Mouse (Mus musculus) liver, adult 2 months (tissue): ENCODE measurements around the gene Spef1. TPM values are rescaled to one million over a fixed set of nuclear protein-coding genes. Genes with fewer than 3 reads are reported as not detected.
A peak's percentile ranks its signal among the peaks of the same experiment; 100 is the strongest.

Experiments
- DNase-seq: peaks from one replicate; pipeline ENCODE4 v3.0.0-alpha.2; 2011; ENCODE audit warnings: low read depth, low spot score; ENCODE audit errors: extremely low read depth
- H3K27ac ChIP-seq: fragments of 200-500 bp; replicated peaks from 2 replicates; pipeline ENCODE4 v1.5.1; 2012; ENCODE audit warnings: low read depth, mild to moderate bottlenecking, control low read depth, inconsistent platforms, low read length; ENCODE audit not compliant: insufficient read depth
- H3K27me3 ChIP-seq: fragments of 200-500 bp; 2 replicates; pipeline ENCODE4 v1.6.1; 2012; ENCODE audit warnings: mild to moderate bottlenecking, moderate library complexity, low read length, inconsistent platforms; ENCODE audit not compliant: control insufficient read depth, insufficient read depth
- H3K36me3 ChIP-seq: fragments of 200-500 bp; 2 replicates; pipeline ENCODE4 v1.6.1; 2012; ENCODE audit warnings: low read length, inconsistent platforms; ENCODE audit not compliant: control insufficient read depth, insufficient read depth
- H3K4me1 ChIP-seq: fragments of 200-500 bp; 2 replicates; pipeline ENCODE4 v1.6.1; 2011; ENCODE audit warnings: low read length; ENCODE audit not compliant: control insufficient read depth, insufficient read depth
- H3K4me3 ChIP-seq: fragments of 200-500 bp; 2 replicates; pipeline ENCODE4 v1.5.1; 2011; ENCODE audit warnings: low read depth, mild to moderate bottlenecking, control low read depth, low read length, moderate library complexity; ENCODE audit not compliant: insufficient read depth
- H3K79me2 ChIP-seq: fragments of 200-500 bp; 2 replicates; pipeline ENCODE4 v1.6.1; 2012; ENCODE audit warnings: inconsistent platforms, mild to moderate bottlenecking, low read length, moderate library complexity; ENCODE audit not compliant: control insufficient read depth, insufficient read depth
- H3K9ac ChIP-seq: fragments of 200-500 bp; 2 replicates; pipeline ENCODE4 v1.6.1; 2012; ENCODE audit warnings: low read depth, mild to moderate bottlenecking, control low read depth, inconsistent platforms, low read length
- CTCF ChIP-seq: fragments of 200-500 bp; IDR thresholded peaks from 2 replicates; pipeline ENCODE4 v1.5.1; 2011; ENCODE audit warnings: low read depth, low read length, control low read depth
- POLR2A ChIP-seq: fragments of 200-500 bp; IDR thresholded peaks from 2 replicates; pipeline ENCODE4 v1.6.1; 2011; ENCODE audit warnings: low read length, control low read depth; ENCODE audit not compliant: insufficient read depth; ENCODE audit errors: extremely low read depth
- WGBS: fragments of 180-500 bp; shearing (Covaris S2); methylation state at CpG from one replicate; pipeline ENCODE4 v1.1.7; 2018; 5-methylcytosine and 5-hydroxymethylcytosine counted together
- polyA plus RNA-seq: library from polyadenylated mRNA; depleted of rRNA; stranded (reverse); fragments of >200 nt; gene quantifications from 2 replicates; pipeline ENCODE4 v1.2.3, GENCODE M21; 2012
- total RNA-seq: library from RNA; depleted of rRNA; stranded (reverse); fragments of >200 nt; gene quantifications from 2 replicates; pipeline ENCODE4 v1.2.3, GENCODE M21; 2014

The Spef1 gene
- total and polyA plus RNA-seq, 2 experiments = 0.37 to 0.76 TPM

DNA sequence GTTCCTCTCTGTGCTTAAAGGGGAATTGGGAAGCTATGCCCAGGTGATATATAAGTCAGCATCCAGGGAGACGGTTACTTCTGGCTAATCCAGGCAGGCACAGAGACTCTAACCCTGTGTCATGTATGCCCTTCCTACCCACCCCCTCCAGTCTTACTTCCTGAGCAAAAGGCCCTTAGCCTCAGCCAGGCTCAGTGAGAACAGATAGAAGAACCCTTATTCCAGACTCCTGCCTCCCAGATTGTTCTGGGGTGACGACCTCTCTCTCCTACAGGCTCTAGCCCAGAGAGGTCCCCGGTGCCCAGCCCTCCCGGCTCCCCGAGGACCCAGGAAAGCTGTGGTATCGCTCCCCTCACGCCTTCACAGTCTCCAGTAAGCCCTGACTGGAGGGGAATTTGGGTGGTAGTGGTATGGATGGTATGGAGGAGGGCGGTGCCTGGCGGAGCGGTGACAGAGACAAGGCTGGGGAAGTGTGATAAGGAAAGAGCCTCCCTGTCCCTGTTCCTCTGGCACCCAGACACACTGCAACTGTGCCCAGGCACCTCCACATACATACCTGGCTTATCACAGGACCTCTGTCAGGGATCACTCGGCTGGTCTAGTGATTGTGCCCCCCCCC lies 51.5 kb downstream of the Spef1 start:
- Histone ChIP-seq H3K4me1 (0 out of 2 replicates have a peak, but pooled peaks cover 1% of the 10 kb centered on the region), H3K4me3 (no peak overlapping the region), H3K9ac (no peak overlapping the region), H3K36me3 (no peaks in the 10 kb centered on the region), H3K79me2 (no peaks in the 10 kb centered on the region), H3K27me3 (no peaks in the 10 kb centered on the region), H3K27ac (peak overlapping the region; percentile 47)
- TF ChIP-seq POLR2A (no peak), CTCF (no peak)
- 59% methylated on average over 11 of the region's 11 CpGs for WGBS
- no peak for DNase-seq

DNA sequence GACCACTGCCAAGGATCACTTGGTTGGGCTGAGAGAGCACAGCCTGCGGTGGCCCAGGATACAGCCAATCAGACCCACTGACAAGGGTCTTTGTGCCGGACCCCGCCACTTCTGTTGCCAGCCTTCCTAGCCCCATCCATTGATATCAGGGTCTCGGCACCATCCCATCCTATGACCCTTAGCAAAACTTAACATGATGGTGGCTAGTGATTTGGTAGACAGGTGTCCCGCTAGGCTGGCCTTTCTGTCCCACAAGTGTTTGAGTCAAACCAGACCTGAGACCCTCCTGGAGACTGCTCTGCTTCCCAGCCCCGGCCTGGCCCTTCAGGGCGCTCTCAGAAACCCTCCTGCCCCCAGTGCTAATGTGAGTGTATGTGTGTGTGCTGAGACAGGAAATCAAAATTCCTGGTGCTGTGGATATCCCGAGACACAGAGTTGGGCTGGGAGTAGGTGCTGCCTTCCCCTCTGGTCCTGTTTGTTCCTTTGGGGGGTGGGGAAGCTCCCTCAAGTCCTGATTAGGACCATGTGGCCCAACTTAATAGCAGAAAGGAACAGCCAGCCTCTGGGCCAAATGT lies 52.2 kb downstream of the Spef1 start:
- WGBS = 79% methylated on average over 8 of the region's 8 CpGs
- no peaks in the 10 kb centered on the region for H3K27me3 ChIP-seq
- TF ChIP-seq POLR2A (no peak), CTCF (no peak)
- H3K36me3 ChIP-seq = no peaks in the 10 kb centered on the region
- 0 out of 2 replicates have a peak, but pooled peaks cover under 1% of the 10 kb centered on the region for H3K4me1 ChIP-seq
- no peak overlapping the region for H3K9ac ChIP-seq
- no peaks in the 10 kb centered on the region for H3K79me2 ChIP-seq
- no peak overlapping the region for H3K4me3 ChIP-seq
- no peak for DNase-seq
- H3K27ac ChIP-seq = peak overlapping the region; percentile 47

DNA sequence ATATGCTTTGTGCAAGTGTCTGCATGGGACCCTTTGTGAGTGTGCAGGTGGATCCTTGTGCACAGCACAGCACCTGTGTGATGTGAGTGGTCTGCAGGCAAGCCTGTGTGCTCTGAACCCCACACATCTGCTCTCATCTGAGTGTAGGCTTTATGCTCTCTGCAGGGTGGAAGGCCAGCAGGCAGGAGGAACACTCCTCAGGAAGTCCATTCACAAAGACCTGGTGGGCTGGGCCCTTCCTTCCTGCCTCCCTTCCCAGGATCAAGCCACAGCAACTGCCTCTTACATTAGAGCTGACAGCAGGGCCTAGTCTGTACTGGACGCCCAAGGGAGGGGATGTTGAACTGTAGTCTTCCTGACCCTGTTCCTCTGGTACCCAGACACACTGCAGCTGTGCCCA lies 52.7 kb downstream of the Spef1 start:
- WGBS = 60% methylated on average over 1 of the region's 1 CpGs
- Histone ChIP-seq H3K36me3 (no peaks in the 10 kb centered on the region), H3K27ac (peak overlapping the region; percentile 47), H3K4me1 (no peaks in the 10 kb centered on the region), H3K79me2 (no peaks in the 10 kb centered on the region), H3K9ac (no peak overlapping the region), H3K4me3 (no peak overlapping the region), H3K27me3 (no peaks in the 10 kb centered on the region)
- TF ChIP-seq CTCF (no peak), POLR2A (no peak)
- DNase-seq = no peak

DNA sequence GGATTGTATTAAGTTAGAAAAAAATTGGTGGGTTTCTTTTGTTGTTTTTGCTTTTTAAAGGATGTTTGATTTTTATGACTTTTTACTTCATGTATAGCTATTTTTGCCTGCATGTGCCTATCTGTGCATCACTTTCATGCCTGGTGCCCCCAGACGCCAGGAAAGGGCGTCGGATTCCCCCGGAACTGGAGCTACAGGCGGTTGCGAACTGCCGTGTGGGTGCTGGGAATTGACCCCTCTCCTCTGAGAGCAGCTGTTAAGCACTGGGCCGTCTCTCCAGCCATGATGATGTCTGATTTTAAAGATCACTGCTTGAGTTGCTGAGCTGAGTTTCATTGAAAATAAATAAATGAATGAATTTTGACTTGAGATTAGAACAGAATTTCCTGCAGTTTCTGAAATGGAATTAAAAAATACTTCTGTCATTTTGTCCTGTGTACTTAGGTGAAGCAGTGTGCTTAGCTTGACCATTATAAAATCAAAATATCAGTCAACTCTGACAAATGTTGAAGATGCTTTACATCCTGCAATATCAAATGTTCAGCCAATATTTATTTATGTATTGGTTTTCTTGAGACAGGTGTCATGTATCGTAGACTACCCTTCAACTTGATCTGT lies 54.0 kb downstream of the Spef1 start, which contains the start of gene Gm11037:
Gene Gm11037, plus strand, starts transcription at position 568 of the 618 bp plus-strand sequence.
- DNase-seq = no peak
- Histone ChIP-seq H3K4me1 (no peaks in the 10 kb centered on the region), H3K4me3 (no peak within 1 kb of the TSS), H3K36me3 (no peaks in the 10 kb centered on the region), H3K79me2 (no peaks in the 10 kb centered on the region), H3K9ac (no peak within 1 kb of the TSS), H3K27me3 (no peaks in the 10 kb centered on the region), H3K27ac (peak within 1 kb of the TSS; percentile 19)
- WGBS = 75% methylated on average over 9 of the region's 9 CpGs
- no peak for TF ChIP-seq CTCF
- TF ChIP-seq POLR2A = no peak

DNA sequence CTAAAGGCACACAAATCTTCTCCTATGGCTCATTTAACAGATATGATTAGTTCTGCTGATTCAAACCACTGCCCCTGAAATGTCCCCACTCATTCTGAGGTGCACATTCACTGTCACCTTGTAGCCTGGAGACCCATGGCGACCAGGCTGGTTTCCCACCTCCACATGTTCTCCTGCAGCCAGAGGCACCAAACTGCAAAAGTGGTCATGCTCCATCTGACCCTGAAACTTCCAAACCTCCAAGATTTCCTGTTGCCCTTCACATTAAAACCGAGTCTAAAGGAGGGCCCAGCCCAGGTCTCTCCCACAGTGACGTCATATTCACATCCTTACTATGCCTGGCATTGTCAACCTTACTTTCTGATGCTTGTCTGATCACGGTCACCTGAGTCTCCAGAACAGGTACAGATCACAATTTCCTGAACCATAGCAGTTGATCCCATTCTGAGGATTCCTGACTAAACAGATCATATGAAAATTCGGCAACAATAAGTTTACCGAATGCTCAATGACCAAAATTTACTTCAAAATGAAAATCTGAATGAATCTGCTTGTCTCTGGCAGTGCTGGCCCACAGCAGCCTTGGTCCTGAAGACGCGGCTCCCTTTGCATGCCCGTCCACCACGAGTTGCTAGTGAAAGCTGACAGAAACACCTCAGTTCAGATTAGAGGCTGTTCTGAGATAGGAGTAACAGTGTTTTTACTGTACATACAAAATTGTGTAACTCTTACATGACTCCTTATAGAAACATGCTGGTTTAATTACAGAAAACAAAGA lies 54.8 kb downstream of the Spef1 start:
- TF ChIP-seq POLR2A = no peak
- TF ChIP-seq CTCF = no peak
- Histone ChIP-seq H3K9ac (no peak overlapping the region), H3K4me3 (no peak overlapping the region)

More for the DNA sequence above, 54.8 kb downstream of the Spef1 start:
- no peak for DNase-seq
- H3K27ac ChIP-seq = no peak overlapping the region
- WGBS = 85% methylated on average over 10 of the region's 10 CpGs
- H3K36me3 ChIP-seq = no peaks in the 10 kb centered on the region
- no peaks in the 10 kb centered on the region for H3K4me1 ChIP-seq
- H3K79me2 ChIP-seq = no peaks in the 10 kb centered on the region
- H3K27me3 ChIP-seq = no peaks in the 10 kb centered on the region; the same call in 1 of the 2 replicates
